Mouse (Mus musculus) forebrain, embryonic 13.5 days (tissue): Measurements from ENCODE around the gene Ano10. TPM values are rescaled to one million over a fixed set of nuclear protein-coding genes. Genes with fewer than 3 reads are reported as not detected.

Experiments used
- ATAC-seq: fragments of 200-750 bp; cut with Nextera tagmentation; 2 replicates; pipeline ENCODE4 v1.8.0; 2017
- H3K27ac ChIP-seq: fragments of 300-500 bp; sonication (generic); 2 replicates; pipeline ENCODE4 v1.5.1; 2015; ENCODE audit warnings: inconsistent platforms, mild to moderate bottlenecking, moderate library complexity
- H3K27me3 ChIP-seq: fragments of 300-500 bp; sonication (generic); 2 replicates; pipeline ENCODE4 v1.6.1; 2015; ENCODE audit warnings: mild to moderate bottlenecking, inconsistent platforms
- H3K36me3 ChIP-seq: fragments of 300-500 bp; sonication (generic); 2 replicates; pipeline ENCODE4 v1.6.1; 2015; ENCODE audit warnings: mild to moderate bottlenecking, inconsistent platforms; ENCODE audit not compliant: poor library complexity, severe bottlenecking
- H3K4me1 ChIP-seq: fragments of 300-500 bp; sonication (generic); 2 replicates; pipeline ENCODE4 v1.6.1; 2015; ENCODE audit warnings: inconsistent platforms
- H3K4me2 ChIP-seq: fragments of 300-500 bp; sonication (generic); 2 replicates; pipeline ENCODE4 v1.6.1; 2015; ENCODE audit warnings: inconsistent platforms, mild to moderate bottlenecking, moderate library complexity
- H3K4me3 ChIP-seq: fragments of 300-500 bp; sonication (generic); 2 replicates; pipeline ENCODE4 v1.5.1; 2015; ENCODE audit warnings: mild to moderate bottlenecking, inconsistent platforms
- H3K9ac ChIP-seq: fragments of 300-500 bp; sonication (generic); 2 replicates; pipeline ENCODE4 v1.6.1; 2015; ENCODE audit warnings: mild to moderate bottlenecking, inconsistent platforms
- H3K9me3 ChIP-seq: fragments of 300-500 bp; sonication (generic); replicated peaks from 2 replicates; pipeline ENCODE4 v1.6.1; 2016; ENCODE audit warnings: inconsistent platforms
- WGBS: fragments of 180-500 bp; shearing (Covaris S2); methylation state at CpG from one replicate; pipeline ENCODE4 v1.1.7; 2015; 5-methylcytosine and 5-hydroxymethylcytosine counted together
- polyA plus RNA-seq: library from polyadenylated mRNA; unstranded; fragments of >200 nt; fragmentation: Nextera tagmentation; extraction: Ambion mirVana; gene quantifications from 2 replicates; pipeline ENCODE4 v1.2.1, GENCODE M21; 2015

The Ano10 gene
- polyA plus RNA-seq, 1 experiment from 2014 or later, result 29.5 TPM

DNA sequence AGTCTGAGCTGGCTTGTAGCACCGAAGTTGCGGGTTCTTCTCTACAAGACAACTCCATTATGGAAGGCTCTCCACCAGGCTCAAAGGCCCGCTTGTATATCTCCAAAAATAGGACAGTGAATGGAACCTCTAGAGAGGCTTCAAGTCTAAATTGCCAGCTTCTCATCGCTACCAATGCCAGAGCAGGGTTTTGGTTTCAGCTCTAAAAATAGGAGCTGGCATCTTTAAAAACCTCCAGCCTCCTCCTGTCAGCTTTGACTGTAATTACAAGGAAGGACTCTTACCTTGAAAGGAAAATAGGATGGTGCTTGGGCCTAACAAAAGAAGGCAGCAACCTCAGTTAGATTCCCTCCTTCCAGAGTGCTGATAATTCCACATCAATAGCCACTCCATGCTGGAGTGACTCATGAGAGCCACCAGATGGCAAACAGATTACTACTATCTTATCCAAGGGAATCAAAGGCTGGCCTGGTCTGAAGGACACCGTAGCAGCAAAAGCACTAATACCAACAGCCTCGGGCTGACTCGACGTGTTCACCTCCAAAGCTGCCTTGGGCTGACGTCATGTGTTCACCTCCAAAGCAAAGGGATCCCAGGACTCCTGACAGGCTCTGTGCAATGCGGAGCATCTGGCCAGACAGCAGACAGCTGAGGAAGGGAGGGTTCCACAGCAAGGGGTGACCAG lies 28.6 kb downstream of the Ano10 start:
- ATAC-seq, result no peak
- no peaks in the 10 kb centered on the region for H3K27me3 ChIP-seq
- H3K4me1 ChIP-seq, result peaks cover 4% of the 10 kb centered on the region; the same call in 1 of the 2 replicates
- no peaks in the 10 kb centered on the region for H3K9me3 ChIP-seq
- WGBS, result 90% methylated on average over 10 of the region's 10 CpGs
- no peak overlapping the region for H3K9ac ChIP-seq
- peaks cover 48% of the 10 kb centered on the region for H3K36me3 ChIP-seq
- H3K4me2 ChIP-seq, result no peak overlapping the region
- H3K4me3 ChIP-seq, result no peak overlapping the region
- no peak overlapping the region for H3K27ac ChIP-seq

GRCm38 (mm10) chr9:122263140-122263539 lies 31.1 kb downstream of the Ano10 start:
- Histone ChIP-seq H3K36me3 (peaks cover 59% of the 10 kb centered on the region), H3K4me1 (no peaks in the 10 kb centered on the region), H3K9ac (no peak overlapping the region), H3K4me2 (no peak overlapping the region), H3K27me3 (no peaks in the 10 kb centered on the region), H3K4me3 (no peak overlapping the region), H3K9me3 (no peaks in the 10 kb centered on the region), H3K27ac (no peak overlapping the region)
- ATAC-seq, result no peak

GRCm38 (mm10) chr9:122254386-122254785 lies 39.8 kb downstream of the Ano10 start:
- no peak for ATAC-seq
- Histone ChIP-seq H3K27ac (no peak overlapping the region), H3K9me3 (no peaks in the 10 kb centered on the region; the same call in 1 of the 2 replicates), H3K9ac (no peak overlapping the region), H3K27me3 (no peaks in the 10 kb centered on the region), H3K36me3 (peaks cover 81% of the 10 kb centered on the region), H3K4me2 (no peak overlapping the region), H3K4me1 (no peaks in the 10 kb centered on the region), H3K4me3 (no peak overlapping the region)
- WGBS, result 90% methylated on average over 3 of the region's 3 CpGs

DNA sequence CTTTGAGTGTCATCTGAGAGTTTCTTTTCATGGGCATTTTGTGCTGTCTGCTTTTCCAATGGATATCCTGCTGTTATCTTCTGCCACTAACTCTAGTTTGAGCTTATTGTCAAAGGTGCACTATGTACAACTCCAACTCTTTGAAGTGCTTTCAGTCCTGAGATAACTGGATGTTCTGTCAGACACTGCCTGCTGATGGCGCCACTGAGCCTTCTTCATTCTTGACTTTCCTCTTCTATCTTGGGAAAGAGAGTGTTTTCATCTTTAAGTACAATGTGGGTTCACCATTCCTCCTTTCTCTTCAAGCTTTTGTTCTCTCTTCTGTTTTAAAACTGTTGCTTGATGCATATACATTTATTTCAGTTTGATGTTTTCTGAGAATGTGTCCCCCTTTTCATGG lies 42.1 kb downstream of the Ano10 start:
- Histone ChIP-seq H3K27me3 (no peaks in the 10 kb centered on the region), H3K9me3 (no peaks in the 10 kb centered on the region; the same call in 1 of the 2 replicates), H3K36me3 (peaks cover 65% of the 10 kb centered on the region), H3K4me1 (0 out of 2 replicates have a peak, but pooled peaks cover 5% of the 10 kb centered on the region), H3K9ac (no peak overlapping the region), H3K4me3 (no peak overlapping the region), H3K27ac (no peak overlapping the region), H3K4me2 (no peak overlapping the region)
- 72% methylated on average over 1 of the region's 1 CpGs for WGBS
- no peak for ATAC-seq

DNA sequence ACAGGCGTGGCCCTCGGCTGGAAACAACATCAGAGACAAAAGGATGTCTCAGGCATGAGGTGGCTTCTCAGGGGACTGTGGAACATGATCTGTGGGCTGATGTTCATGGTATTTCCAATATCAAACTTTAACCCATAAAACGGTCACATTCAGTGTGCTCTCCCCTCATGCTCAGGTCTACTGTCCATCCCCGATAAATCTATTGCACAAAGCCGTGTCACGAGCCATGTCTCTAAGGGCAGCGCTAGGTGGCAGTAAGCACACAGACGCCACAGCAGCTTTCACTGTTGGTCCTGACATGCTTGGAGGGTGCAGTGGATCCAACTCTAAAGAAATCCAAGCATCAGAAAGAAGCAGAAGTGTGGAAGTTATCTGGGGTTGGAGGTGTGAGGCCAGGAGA lies 46.1 kb downstream of the Ano10 start:
- Histone ChIP-seq H3K9ac (no peak overlapping the region), H3K4me3 (no peak overlapping the region), H3K4me1 (0 out of 2 replicates have a peak, but pooled peaks cover 5% of the 10 kb centered on the region), H3K4me2 (no peak overlapping the region), H3K27ac (no peak overlapping the region), H3K9me3 (no peaks in the 10 kb centered on the region; the same call in 1 of the 2 replicates), H3K27me3 (no peaks in the 10 kb centered on the region), H3K36me3 (peaks cover 47% of the 10 kb centered on the region)
- WGBS, result 34% methylated on average over 8 of the region's 8 CpGs
- peak; percentile 34; the same call in 1 of the 2 replicates for ATAC-seq

GRCm38 (mm10) chr9:122247430-122248027 lies 46.7 kb downstream of the Ano10 start:
- Histone ChIP-seq H3K9me3 (no peaks in the 10 kb centered on the region), H3K4me2 (no peak overlapping the region), H3K27ac (no peak overlapping the region), H3K36me3 (peaks cover 42% of the 10 kb centered on the region), H3K27me3 (no peaks in the 10 kb centered on the region), H3K4me1 (peaks cover 8% of the 10 kb centered on the region; the same call in 1 of the 2 replicates), H3K9ac (no peak overlapping the region), H3K4me3 (no peak overlapping the region)
- peak; percentile 66 for ATAC-seq
- WGBS, result 48% methylated on average over 13 of the region's 13 CpGs

DNA sequence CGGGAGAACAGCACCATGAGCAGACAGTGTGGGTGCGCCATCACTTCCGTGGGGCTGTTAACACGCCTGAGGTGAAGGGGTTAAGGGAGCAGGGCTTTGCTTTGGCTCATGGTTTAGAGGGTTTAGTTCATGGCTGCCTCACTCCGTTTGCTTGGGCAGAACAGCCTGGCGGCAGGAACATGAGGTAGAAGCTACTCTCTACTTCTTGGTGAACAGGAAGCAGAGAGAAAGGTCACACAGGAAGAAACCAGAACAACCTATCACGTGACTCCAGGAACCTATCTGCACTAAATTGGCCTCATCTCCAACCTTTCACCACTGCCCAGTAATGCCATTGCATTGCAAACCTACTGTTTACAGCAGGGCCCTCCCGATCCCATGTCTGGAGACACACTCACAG lies 48.3 kb downstream of the Ano10 start:
- peaks cover 20% of the 10 kb centered on the region for H3K4me1 ChIP-seq
- H3K4me3 ChIP-seq, result no peak overlapping the region
- no peak for ATAC-seq
- H3K9ac ChIP-seq, result no peak overlapping the region
- H3K27ac ChIP-seq, result no peak overlapping the region
- 84% methylated on average over 8 of the region's 8 CpGs for WGBS
- H3K4me2 ChIP-seq, result no peak overlapping the region
- peaks cover 25% of the 10 kb centered on the region for H3K36me3 ChIP-seq
- H3K27me3 ChIP-seq, result no peaks in the 10 kb centered on the region
- H3K9me3 ChIP-seq, result no peaks in the 10 kb centered on the region

DNA sequence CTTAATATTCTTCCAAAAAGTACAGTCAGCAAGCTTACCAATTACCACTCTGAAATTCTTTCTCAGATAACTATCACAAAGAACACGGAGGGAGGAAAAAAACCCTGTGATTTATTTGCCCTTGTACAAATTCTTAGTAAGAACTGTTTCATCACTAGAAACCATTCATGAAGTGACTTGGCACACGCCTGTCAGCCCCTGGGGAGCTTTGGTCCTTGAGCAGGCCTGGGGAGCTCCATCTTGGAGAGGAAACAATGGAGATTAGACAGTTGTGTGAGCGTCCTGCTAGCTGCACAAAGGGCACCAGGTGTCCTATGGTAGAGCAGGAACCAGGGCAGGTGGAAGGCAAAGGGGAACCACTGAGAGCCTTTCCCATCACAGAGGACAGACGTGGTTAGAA lies 48.8 kb downstream of the Ano10 start:
- ATAC-seq, result no peak
- no peak overlapping the region for H3K9ac ChIP-seq
- WGBS, result 78% methylated on average over 4 of the region's 4 CpGs
- H3K4me2 ChIP-seq, result no peak overlapping the region
- H3K27ac ChIP-seq, result no peak overlapping the region
- H3K9me3 ChIP-seq, result no peaks in the 10 kb centered on the region
- H3K27me3 ChIP-seq, result no peaks in the 10 kb centered on the region
- H3K36me3 ChIP-seq, result peaks cover 21% of the 10 kb centered on the region
- no peak overlapping the region for H3K4me3 ChIP-seq
- H3K4me1 ChIP-seq, result peaks cover 24% of the 10 kb centered on the region

DNA sequence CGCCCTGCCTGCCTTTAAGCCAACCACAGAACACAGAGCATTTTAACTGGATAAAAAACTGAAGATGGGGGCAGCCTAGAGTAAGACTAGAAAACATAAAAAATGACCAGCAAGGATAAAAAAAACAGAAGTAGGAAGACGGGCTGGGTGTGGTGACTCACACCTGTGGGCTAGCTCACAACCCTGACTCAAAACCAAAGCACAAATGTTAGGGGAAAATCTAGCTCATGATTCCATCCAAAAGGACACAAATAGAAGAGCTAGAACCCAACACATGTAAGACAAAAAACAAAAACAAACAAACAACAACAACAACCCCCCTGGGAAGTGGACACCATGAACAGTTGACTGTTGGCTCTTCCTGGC lies 49.4 kb downstream of the Ano10 start:
- Histone ChIP-seq H3K4me2 (no peak overlapping the region), H3K9me3 (no peaks in the 10 kb centered on the region), H3K9ac (no peak overlapping the region), H3K4me3 (no peak overlapping the region), H3K36me3 (peaks cover 14% of the 10 kb centered on the region), H3K27me3 (no peaks in the 10 kb centered on the region), H3K27ac (no peak overlapping the region), H3K4me1 (peaks cover 25% of the 10 kb centered on the region)
- 39% methylated on average over 2 of the region's 2 CpGs for WGBS
- ATAC-seq, result no peak

GRCm38 (mm10) chr9:122244080-122244799 lies 50.0 kb downstream of the Ano10 start:
- peaks cover 9% of the 10 kb centered on the region; the same call in 1 of the 2 replicates for H3K36me3 ChIP-seq
- ATAC-seq, result peak; percentile 53; the same call in 1 of the 2 replicates
- H3K27me3 ChIP-seq, result no peaks in the 10 kb centered on the region
- H3K9ac ChIP-seq, result no peak overlapping the region
- H3K4me2 ChIP-seq, result no peak overlapping the region
- peaks cover 25% of the 10 kb centered on the region for H3K4me1 ChIP-seq
- WGBS, result 34% methylated on average over 4 of the region's 4 CpGs
- no peak overlapping the region for H3K4me3 ChIP-seq
- no peak overlapping the region for H3K27ac ChIP-seq
- no peaks in the 10 kb centered on the region for H3K9me3 ChIP-seq

DNA sequence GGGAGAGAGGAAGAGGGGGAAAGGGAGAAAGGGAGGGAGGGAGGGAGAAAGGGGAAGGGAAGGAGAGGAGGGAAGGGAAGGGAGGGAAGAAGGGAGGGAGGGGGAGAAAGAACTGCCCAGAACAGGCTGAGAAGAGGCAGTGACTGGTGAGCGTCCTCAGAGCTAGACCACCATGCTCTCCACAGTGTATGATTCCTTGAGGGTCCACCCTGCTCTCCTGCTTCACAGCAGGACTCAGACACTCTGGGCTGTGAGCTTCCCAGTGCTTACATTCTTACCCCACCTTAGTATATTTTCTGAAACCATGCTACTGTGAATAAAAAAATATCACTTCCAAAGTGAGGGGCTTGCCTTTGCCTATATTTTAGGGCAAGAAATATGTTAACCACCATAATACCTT lies 50.9 kb downstream of the Ano10 start:
- H3K27ac ChIP-seq, result no peak overlapping the region
- 76% methylated on average over 1 of the region's 1 CpGs for WGBS
- H3K9me3 ChIP-seq, result no peaks in the 10 kb centered on the region
- H3K9ac ChIP-seq, result no peak overlapping the region
- H3K4me1 ChIP-seq, result peaks cover 25% of the 10 kb centered on the region
- H3K4me2 ChIP-seq, result no peak overlapping the region
- H3K4me3 ChIP-seq, result no peak overlapping the region
- H3K36me3 ChIP-seq, result peaks cover 9% of the 10 kb centered on the region; the same call in 1 of the 2 replicates
- ATAC-seq, result no peak
- no peaks in the 10 kb centered on the region for H3K27me3 ChIP-seq

GRCm38 (mm10) chr9:122242856-122243255 lies 51.4 kb downstream of the Ano10 start:
- H3K4me3 ChIP-seq, result no peak overlapping the region
- no peak overlapping the region for H3K9ac ChIP-seq
- H3K27ac ChIP-seq, result no peak overlapping the region
- H3K27me3 ChIP-seq, result no peaks in the 10 kb centered on the region
- no peaks in the 10 kb centered on the region for H3K9me3 ChIP-seq
- H3K36me3 ChIP-seq, result peaks cover 9% of the 10 kb centered on the region; the same call in 1 of the 2 replicates
- no peak overlapping the region for H3K4me2 ChIP-seq
- WGBS, result 39% methylated on average over 7 of the region's 7 CpGs
- H3K4me1 ChIP-seq, result peaks cover 21% of the 10 kb centered on the region
- no peak for ATAC-seq
